Mouse (Mus musculus) lung, embryonic 14.5 days (tissue): Measurements from ENCODE around the gene Stk4. TPM values are rescaled to one million over a fixed set of nuclear protein-coding genes. Genes with fewer than 3 reads are reported as not detected.

Experiments
- ATAC-seq: fragments of 200-750 bp; cut with Nextera tagmentation; 2 replicates; pipeline ENCODE4 v1.8.0; 2017; ENCODE audit warnings: mild to moderate bottlenecking, moderate TSS enrichment, moderate library complexity; ENCODE audit not compliant: insufficient read depth
- DNase-seq: peaks from one replicate; pipeline ENCODE4 v3.0.0-alpha.2; 2015
- H3K27ac ChIP-seq: fragments of 300-500 bp; sonication (generic); 2 replicates; pipeline ENCODE4 v1.5.1; 2014; ENCODE audit warnings: low read depth, mild to moderate bottlenecking, moderate library complexity
- H3K27me3 ChIP-seq: fragments of 300-500 bp; sonication (generic); 2 replicates; pipeline ENCODE4 v1.6.1; 2014; ENCODE audit warnings: low read length, control low read depth; ENCODE audit not compliant: insufficient read depth
- H3K36me3 ChIP-seq: fragments of 300-500 bp; sonication (generic); 2 replicates; pipeline ENCODE4 v1.6.1; 2014; ENCODE audit warnings: control low read depth; ENCODE audit not compliant: insufficient read depth
- H3K4me1 ChIP-seq: fragments of 300-500 bp; sonication (generic); 2 replicates; pipeline ENCODE4 v1.6.1; 2014; ENCODE audit warnings: antibody characterized with exemption, control low read depth; ENCODE audit not compliant: insufficient read depth
- H3K4me2 ChIP-seq: fragments of 300-500 bp; sonication (generic); 2 replicates; pipeline ENCODE4 v1.6.1; 2014; ENCODE audit warnings: mild to moderate bottlenecking
- H3K4me3 ChIP-seq: fragments of 300-500 bp; sonication (generic); 2 replicates; pipeline ENCODE4 v1.5.1; 2014; ENCODE audit warnings: low read depth, low read length
- H3K9ac ChIP-seq: fragments of 300-500 bp; sonication (generic); 2 replicates; pipeline ENCODE4 v1.6.1; 2014
- H3K9me3 ChIP-seq: fragments of 300-500 bp; sonication (generic); 2 replicates; pipeline ENCODE4 v1.6.1; 2016; ENCODE audit warnings: low read depth, low read length, control low read depth
- CTCF ChIP-seq: IDR thresholded peaks from 2 replicates; pipeline ENCODE4 v1.5.1; 2016; ENCODE audit warnings: antibody characterized with exemption, low read depth
- WGBS: fragments of 180-500 bp; shearing (Covaris S2); extraction: QIAGEN DNeasy Blood & Tissue Kit; methylation state at CpG from one replicate; pipeline ENCODE4 v1.1.7; 2014; 5-methylcytosine and 5-hydroxymethylcytosine counted together
- polyA plus RNA-seq: library from polyadenylated mRNA; unstranded; fragments of >200 nt; fragmentation: Nextera tagmentation; extraction: Ambion mirVana; gene quantifications from 2 replicates; pipeline ENCODE4 v1.2.1, GENCODE M21; 2014

Stk4 gene
- polyA plus RNA-seq, 1 experiment from 2014 or later: 33.7 TPM

GRCm38 (mm10) chr2:164098603-164099250 is 28.6 kb downstream of the Stk4 start:
- no peaks in the 10 kb centered on the region for H3K27me3 ChIP-seq
- no peak for ATAC-seq

GRCm38 (mm10) chr2:164101936-164102335 is 31.8 kb downstream of the Stk4 start:
- 74% methylated on average over 1 of the region's 1 CpGs for WGBS
- peaks cover 58% of the 10 kb centered on the region for H3K36me3 ChIP-seq
- ATAC-seq: no peak
- H3K4me1 ChIP-seq: no peaks in the 10 kb centered on the region
- no peak overlapping the region for H3K9ac ChIP-seq
- no peak overlapping the region for H3K4me2 ChIP-seq
- no peak overlapping the region for H3K4me3 ChIP-seq
- DNase-seq: no peak
- no peak for TF ChIP-seq CTCF
- no peaks in the 10 kb centered on the region for H3K27me3 ChIP-seq
- H3K27ac ChIP-seq: no peak overlapping the region
- no peaks in the 10 kb centered on the region for H3K9me3 ChIP-seq

More at GRCm38 (mm10) chr2:164098603-164099250, 28.6 kb downstream of the Stk4 start:
- H3K36me3 ChIP-seq: peaks cover 56% of the 10 kb centered on the region
- no peaks in the 10 kb centered on the region for H3K9me3 ChIP-seq
- no peak overlapping the region for H3K9ac ChIP-seq
- H3K4me2 ChIP-seq: no peak overlapping the region
- WGBS: 92% methylated on average over 11 of the region's 11 CpGs
- no peak for TF ChIP-seq CTCF
- H3K27ac ChIP-seq: no peak overlapping the region
- H3K4me1 ChIP-seq: no peaks in the 10 kb centered on the region
- H3K4me3 ChIP-seq: no peak overlapping the region
- no peak for DNase-seq

- DNase-seq (no peak), ATAC-seq (no peak)
- H3K4me2 ChIP-seq: no peak overlapping the region
- peaks cover 58% of the 10 kb centered on the region for H3K36me3 ChIP-seq
- H3K9ac ChIP-seq: no peak overlapping the region
- H3K27me3 ChIP-seq: no peaks in the 10 kb centered on the region
- no peak overlapping the region for H3K4me3 ChIP-seq
- 89% methylated on average over 3 of the region's 3 CpGs for WGBS
- TF ChIP-seq CTCF: no peak
- H3K27ac ChIP-seq: no peak overlapping the region
- no peaks in the 10 kb centered on the region for H3K9me3 ChIP-seq
- H3K4me1 ChIP-seq: no peaks in the 10 kb centered on the region
Observed at GRCm38 (mm10) chr2:164102366-164102765, 32.2 kb downstream of the Stk4 start.

GRCm38 (mm10) chr2:164103501-164103900 is 33.4 kb downstream of the Stk4 start:
- Histone ChIP-seq H3K27ac (no peak overlapping the region), H3K4me1 (no peaks in the 10 kb centered on the region), H3K9ac (no peak overlapping the region), H3K27me3 (no peaks in the 10 kb centered on the region), H3K4me2 (no peak overlapping the region), H3K9me3 (no peaks in the 10 kb centered on the region), H3K36me3 (peaks cover 49% of the 10 kb centered on the region), H3K4me3 (no peak overlapping the region)
- peak; percentile 87 for TF ChIP-seq CTCF
- DNase-seq (peak; percentile 83), ATAC-seq (no peak)
- 25% methylated on average over 4 of the region's 4 CpGs for WGBS

- DNase-seq (no peak), ATAC-seq (no peak)
- H3K27ac ChIP-seq: no peak overlapping the region
- no peak overlapping the region for H3K9ac ChIP-seq
- H3K4me3 ChIP-seq: no peak overlapping the region
- H3K9me3 ChIP-seq: no peaks in the 10 kb centered on the region
- no peaks in the 10 kb centered on the region for H3K27me3 ChIP-seq
- H3K4me1 ChIP-seq: no peaks in the 10 kb centered on the region
- WGBS: 86% methylated on average over 14 of the region's 14 CpGs
- no peak for TF ChIP-seq CTCF
- peaks cover 32% of the 10 kb centered on the region for H3K36me3 ChIP-seq
- H3K4me2 ChIP-seq: no peak overlapping the region
Observed at GRCm38 (mm10) chr2:164106287-164107035, 36.3 kb downstream of the Stk4 start.

- ATAC-seq (no peak), DNase-seq (no peak)
- TF ChIP-seq CTCF: no peak
- Histone ChIP-seq H3K9me3 (no peaks in the 10 kb centered on the region), H3K4me3 (no peak overlapping the region), H3K4me2 (no peak overlapping the region), H3K4me1 (no peaks in the 10 kb centered on the region), H3K27ac (no peak overlapping the region), H3K9ac (no peak overlapping the region), H3K36me3 (peaks cover 24% of the 10 kb centered on the region), H3K27me3 (no peaks in the 10 kb centered on the region)
- 81% methylated on average over 16 of the region's 16 CpGs for WGBS
Observed at GRCm38 (mm10) chr2:164107125-164107874, 37.2 kb downstream of the Stk4 start.

GRCm38 (mm10) chr2:164108501-164108900 is 38.4 kb downstream of the Stk4 start:
- Histone ChIP-seq H3K27me3 (no peaks in the 10 kb centered on the region), H3K4me3 (no peak overlapping the region), H3K36me3 (peaks cover 24% of the 10 kb centered on the region), H3K4me1 (no peaks in the 10 kb centered on the region), H3K9ac (no peak overlapping the region), H3K9me3 (no peaks in the 10 kb centered on the region), H3K27ac (no peak overlapping the region), H3K4me2 (no peak overlapping the region)
- no peak for ATAC-seq
- TF ChIP-seq CTCF: no peak
- no peak for DNase-seq
- 79% methylated on average over 4 of the region's 4 CpGs for WGBS
